ENCODE assay signal across 27 mouse cellular contexts in genomic region chr19:23107335-23107734, GRCm38 (mm10). TPM values are rescaled to one million over a fixed set of nuclear protein-coding genes. Genes with fewer than 3 reads are reported as not detected.
DNase-seq lines count a peak whose midpoint lies in the region; ATAC-seq and TF ChIP-seq lines count a peak whose summit lies in the region.
"Had no signal": no experiment of that assay in that cellular context is flagged by ENCODE, and none has a peak within 500 bp of the region (broad histone marks: within the 10 kb centered on the region; RNA-seq: fewer than 3 reads in every experiment).

No protein-coding gene starts in this region.

- no peak overlapping the region for H3K4me2 ChIP-seq in midbrain, postnatal 0 days (ENCODE audit: low read depth, low read length, poor library complexity, severe bottlenecking)
- no peak overlapping the region for H3K4me2 ChIP-seq in midbrain, embryonic 11.5 days
- H3K4me2 ChIP-seq: embryonic facial prominence, embryonic 12.5 days; forebrain, embryonic 12.5 days; heart, embryonic 15.5 days; liver, embryonic 15.5 days; lung, embryonic 15.5 days; neural tube, embryonic 15.5 days had no signal

- DNase-seq in frontal cortex, postnatal 25 days (ENCODE audit: low spot score in 2 of 2) = no peak
- DNase-seq in layer of hippocampus, postnatal 14 days (ENCODE audit: low spot score in 2 of 2) = peak; percentile 13 to 28
- DNase-seq in layer of hippocampus, postnatal 25 days (ENCODE audit: extremely low spot score in 1 of 2, low spot score in 1 of 2) = no peak
- peak; percentile 18 for DNase-seq in midbrain, postnatal 0 days (ENCODE audit: low spot score)
- DNase-seq in midbrain, embryonic 11.5 days (ENCODE audit: low spot score, missing footprints) = no peak
- DNase-seq in brain, embryonic 14.5 days (ENCODE audit: low read depth) = peak; percentile 31
- DNase-seq in thymus, adult 18-20 months = no peak
- DNase-seq: adrenal gland, postnatal 36 days; cerebellum, adult 18-20 months; cerebellum, postnatal 14 days; gastrocnemius, adult 2 months; heart, postnatal 4 days; kidney, postnatal 25 days; liver; lung, postnatal 36 days had no signal

- TF ChIP-seq POLR2A in brain, embryonic 14.5 days (IDR thresholded peaks at IDR 0.05; ENCODE audit: borderline replicate concordance, extremely low read depth, insufficient read depth, insufficient read length, poor library complexity, severe bottlenecking) = no peak

- TF ChIP-seq CTCF in midbrain, postnatal 0 days (IDR thresholded peaks at IDR 0.05) = no peak
- TF ChIP-seq CTCF in brain, embryonic 14.5 days (IDR thresholded peaks at IDR 0.05; ENCODE audit: borderline replicate concordance, extremely low read depth, insufficient read depth, insufficient read length) = no peak

- no peak overlapping the region for H3K4me3 ChIP-seq in midbrain, postnatal 0 days (ENCODE audit: low read depth, low read length)
- H3K4me3 ChIP-seq in midbrain, embryonic 11.5 days (ENCODE audit: low read depth, low read length) = no peak overlapping the region
- H3K4me3 ChIP-seq: embryonic facial prominence, embryonic 12.5 days; erythroblast, embryonic 14.5 days; forebrain, embryonic 12.5 days; gastrocnemius, adult 2 months; heart, embryonic 15.5 days; limb, embryonic 10.5 days; liver, embryonic 15.5 days; lung, embryonic 15.5 days; megakaryocyte, embryonic 14.5 days; neural tube, embryonic 15.5 days had no signal

- H3K9ac ChIP-seq in midbrain, postnatal 0 days (replicated peaks; ENCODE audit: low read length, poor library complexity, severe bottlenecking) = no peak overlapping the region
- no peak overlapping the region for H3K9ac ChIP-seq in midbrain, embryonic 11.5 days (ENCODE audit: low read length)
- H3K9ac ChIP-seq: embryonic facial prominence, embryonic 12.5 days; forebrain, embryonic 12.5 days; heart, embryonic 15.5 days; liver, embryonic 15.5 days; lung, embryonic 15.5 days; neural tube, embryonic 15.5 days had no signal

- H3K27ac ChIP-seq in midbrain, postnatal 0 days (ENCODE audit: low read depth, low read length) = no peak overlapping the region
- H3K27ac ChIP-seq in midbrain, embryonic 11.5 days (ENCODE audit: low read depth, low read length) = no peak overlapping the region
- H3K27ac ChIP-seq: embryonic facial prominence, embryonic 12.5 days; forebrain, embryonic 12.5 days; gastrocnemius, adult 2 months; heart, embryonic 15.5 days; limb, embryonic 10.5 days; liver, embryonic 15.5 days; lung, embryonic 15.5 days; neural tube, embryonic 15.5 days; stomach, postnatal 0 days had no signal

- no peaks in the 10 kb centered on the region for H3K36me3 ChIP-seq in midbrain, postnatal 0 days (ENCODE audit: insufficient read depth, low read length)
- H3K36me3 ChIP-seq in midbrain, embryonic 11.5 days (ENCODE audit: control insufficient read depth, insufficient read depth, low read length) = no peaks in the 10 kb centered on the region
- H3K36me3 ChIP-seq: embryonic facial prominence, embryonic 12.5 days; forebrain, embryonic 12.5 days; heart, embryonic 15.5 days; limb, embryonic 10.5 days; liver, embryonic 15.5 days; lung, embryonic 15.5 days; neural tube, embryonic 15.5 days had no signal

- WGBS in midbrain, postnatal 0 days = 64% methylated on average over 2 of the region's 2 CpGs
- 60% methylated on average over 2 of the region's 2 CpGs for WGBS in midbrain, embryonic 11.5 days

- peak; percentile 86 for ATAC-seq in frontal cortex, adult (ENCODE audit: low TSS enrichment)
- ATAC-seq in midbrain, postnatal 0 days (ENCODE audit: low FRiP score) = no peak
- ATAC-seq in midbrain, embryonic 11.5 days (ENCODE audit: low FRiP score) = no peak
- ATAC-seq: intestine, postnatal 0 days had no signal

- no peaks in the 10 kb centered on the region for H3K9me3 ChIP-seq in midbrain, postnatal 0 days (ENCODE audit: low read length)
- H3K9me3 ChIP-seq in midbrain, embryonic 11.5 days (ENCODE audit: control insufficient read depth, low read length) = no peaks in the 10 kb centered on the region
- H3K9me3 ChIP-seq: embryonic facial prominence, embryonic 12.5 days; forebrain, embryonic 12.5 days; heart, embryonic 15.5 days; limb, embryonic 10.5 days; liver, embryonic 15.5 days; lung, embryonic 15.5 days; megakaryocyte, embryonic 14.5 days; neural tube, embryonic 15.5 days had no signal

- H3K4me1 ChIP-seq in midbrain, postnatal 0 days (ENCODE audit: insufficient read depth, low read length) = no peaks in the 10 kb centered on the region
- H3K4me1 ChIP-seq in midbrain, embryonic 11.5 days (ENCODE audit: control insufficient read depth, insufficient read depth, low read length) = no peaks in the 10 kb centered on the region
- H3K4me1 ChIP-seq: embryonic facial prominence, embryonic 12.5 days; forebrain, embryonic 12.5 days; heart, embryonic 15.5 days; limb, embryonic 10.5 days; liver, embryonic 15.5 days; lung, embryonic 15.5 days had no signal

- no peaks in the 10 kb centered on the region for H3K27me3 ChIP-seq in midbrain, postnatal 0 days (ENCODE audit: insufficient read depth, low read length)
- H3K27me3 ChIP-seq in midbrain, embryonic 11.5 days (ENCODE audit: control insufficient read depth, insufficient read depth, low read length) = no peaks in the 10 kb centered on the region
- H3K27me3 ChIP-seq: embryonic facial prominence, embryonic 12.5 days; forebrain, embryonic 12.5 days; heart, embryonic 15.5 days; liver, embryonic 15.5 days; lung, embryonic 15.5 days; neural tube, embryonic 15.5 days had no signal

RNA-seq across cellular contexts. Expression of gene Klf9, which starts 33.7 kb away (rescaled TPM):
- total RNA-seq in layer of hippocampus, postnatal 14 days (2021) = 100 to 1,000 TPM; 185 to 203 TPM
- 100 to 1,000 TPM; 157 to 184 TPM for total RNA-seq in layer of hippocampus, postnatal 25 days (2021)
- total RNA-seq in midbrain, postnatal 0 days (2014; rRNA removed) = 13.8 and 14.7 TPM in 2 replicates
- polyA plus RNA-seq in midbrain, postnatal 0 days (2015; fragmentation: Nextera tagmentation; extraction: Ambion mirVana) = 6.3 and 7.4 TPM in 2 replicates
- 0.69 and 0.96 TPM in 2 replicates for polyA plus RNA-seq in midbrain, embryonic 11.5 days (2014; fragmentation: Nextera tagmentation; extraction: Ambion mirVana)
- polyA plus RNA-seq in brain, embryonic 14.5 days (2012; rRNA removed) = 1.1 and 1.6 TPM in 2 replicates

Comparison
In these comparisons a context has a peak if more than half of its experiments do, and no peak if none do; other contexts are left out.
1. DNase-seq: peak in layer of hippocampus, postnatal 14 days (2 of 2), midbrain, postnatal 0 days (single experiment) and brain, embryonic 14.5 days (single experiment); none in frontal cortex, postnatal 25 days (0 of 2), layer of hippocampus, postnatal 25 days (0 of 2), midbrain, embryonic 11.5 days (single experiment) and thymus, adult 18-20 months (0 of 2).
2. RNA of gene Klf9, which starts 33.7 kb away (total RNA-seq): 185 to 203 TPM in layer of hippocampus, postnatal 14 days and 157 to 184 TPM in layer of hippocampus, postnatal 25 days; 13.8 to 14.7 TPM in midbrain, postnatal 0 days; every median in the first group is over 10 times any median in the second.